Mouse (Mus musculus): ENCODE data around the gene Cnp.

Gene Cnp

DNA sequence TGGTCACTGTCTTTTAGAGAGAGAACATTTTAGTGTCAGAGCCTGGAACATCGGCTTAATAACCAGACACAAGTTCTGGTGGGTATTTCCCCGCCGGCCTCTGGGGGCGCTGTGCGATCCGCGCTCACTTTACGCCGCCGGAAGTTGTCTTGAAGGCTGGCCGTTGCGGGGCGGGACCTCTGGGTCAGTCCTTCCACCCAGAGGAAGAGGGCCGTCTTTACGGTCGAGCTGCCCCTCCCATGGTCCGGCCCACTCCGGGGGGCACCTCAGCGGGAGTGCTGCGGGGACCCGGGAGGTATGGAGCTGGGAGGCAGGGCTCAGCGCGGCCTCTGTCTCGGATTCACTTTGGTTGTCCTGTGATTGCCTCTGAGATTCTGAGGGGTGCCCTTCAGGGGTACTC, 48.0 kb downstream of the Cnp start:
- peak; percentile 93 for DNase-seq (ENCODE audit: low spot score)

GRCm38 (mm10) chr11:100623867-100624266, 49.2 kb downstream of the Cnp start:
- DNase-seq (ENCODE audit: low spot score): no peak

GRCm38 (mm10) chr11:100625754-100626700, 51.3 kb downstream of the Cnp start:
- no peak for DNase-seq (ENCODE audit: low spot score)

GRCm38 (mm10) chr11:100626701-100627195, 52.0 kb downstream of the Cnp start:
- peak; percentile 75 for DNase-seq (ENCODE audit: low spot score)

GRCm38 (mm10) chr11:100628056-100628455, 53.4 kb downstream of the Cnp start:
- no peak for DNase-seq (ENCODE audit: low spot score)

DNA sequence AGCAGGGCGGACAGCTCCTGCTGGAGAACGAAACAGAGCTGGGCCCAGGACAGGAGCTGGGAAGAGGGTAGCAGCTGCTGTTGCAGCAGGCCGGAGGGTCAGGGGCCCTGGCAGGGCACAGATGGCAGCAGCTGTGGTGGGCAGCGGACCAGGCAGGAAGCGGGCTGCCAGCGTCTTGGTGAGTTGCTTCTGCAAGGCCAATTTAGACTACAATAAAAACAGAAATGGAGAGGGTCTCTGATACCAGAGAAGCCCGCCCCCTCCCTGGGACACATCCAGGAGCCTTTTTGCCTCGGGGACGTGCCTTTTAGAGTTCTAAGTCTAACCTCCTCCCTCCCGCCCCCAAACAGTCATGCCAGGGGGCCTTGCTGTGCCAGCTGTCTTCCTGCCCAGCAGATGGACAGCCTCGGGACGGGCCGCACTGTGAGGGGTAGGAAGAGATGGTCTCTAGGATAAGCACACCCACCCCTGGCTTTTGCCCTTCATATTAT, 54.2 kb downstream of the Cnp start:
- no peak for DNase-seq (ENCODE audit: low spot score)

GRCm38 (mm10) chr11:100634530-100634929, 59.8 kb downstream of the Cnp start:
- DNase-seq (ENCODE audit: low spot score): no peak

GRCm38 (mm10) chr11:100640159-100640906, 65.6 kb downstream of the Cnp start:
- DNase-seq (ENCODE audit: low spot score): no peak
